Mouse (Mus musculus): ENCODE measurements around the gene Gpc4.

Gene Gpc4

GRCm38 (mm10) chrX:52151100-52151499, 14.0 kb downstream of the Gpc4 start:
- no peak for DNase-seq (ENCODE audit: low read depth, low spot score)

GRCm38 (mm10) chrX:52145563-52145962, 19.5 kb downstream of the Gpc4 start:
- DNase-seq (ENCODE audit: low read depth, low spot score): no peak

GRCm38 (mm10) chrX:52144491-52144890, 20.6 kb downstream of the Gpc4 start:
- DNase-seq (ENCODE audit: low read depth, low spot score): no peak

- no peak for DNase-seq (ENCODE audit: low read depth, low spot score)
Measured at GRCm38 (mm10) chrX:52140316-52140715, 24.7 kb downstream of the Gpc4 start.

GRCm38 (mm10) chrX:52138461-52139075, 26.5 kb downstream of the Gpc4 start:
- no peak for DNase-seq (ENCODE audit: low read depth, low spot score)

- DNase-seq (ENCODE audit: low read depth, low spot score): no peak
Measured at GRCm38 (mm10) chrX:52138033-52138432, 27.0 kb downstream of the Gpc4 start.

GRCm38 (mm10) chrX:52136525-52136924, 28.5 kb downstream of the Gpc4 start:
- no peak for DNase-seq (ENCODE audit: low read depth, low spot score)

GRCm38 (mm10) chrX:52129604-52130003, 35.4 kb downstream of the Gpc4 start:
- no peak for DNase-seq (ENCODE audit: low read depth, low spot score)

- DNase-seq (ENCODE audit: low read depth, low spot score): no peak
Measured at GRCm38 (mm10) chrX:52128794-52129193, 36.3 kb downstream of the Gpc4 start.

- no peak for DNase-seq (ENCODE audit: low read depth, low spot score)
Measured at GRCm38 (mm10) chrX:52113651-52114050, 51.4 kb downstream of the Gpc4 start.

GRCm38 (mm10) chrX:52109663-52110062, 55.4 kb downstream of the Gpc4 start:
- no peak for DNase-seq (ENCODE audit: low read depth, low spot score)

- no peak for DNase-seq (ENCODE audit: low read depth, low spot score)
Measured at GRCm38 (mm10) chrX:52108966-52109365, 56.1 kb downstream of the Gpc4 start.

- no peak for DNase-seq (ENCODE audit: low read depth, low spot score)
Measured at GRCm38 (mm10) chrX:52103771-52104170, 61.3 kb downstream of the Gpc4 start.

GRCm38 (mm10) chrX:52101940-52102339, 63.1 kb downstream of the Gpc4 start:
- DNase-seq (ENCODE audit: low read depth, low spot score): no peak

- DNase-seq (ENCODE audit: low read depth, low spot score): no peak
Measured at GRCm38 (mm10) chrX:52101445-52101844, 63.6 kb downstream of the Gpc4 start.

- DNase-seq (ENCODE audit: low read depth, low spot score): no peak
Measured at GRCm38 (mm10) chrX:52087726-52088348, 77.2 kb downstream of the Gpc4 start.

- no peak for DNase-seq (ENCODE audit: low read depth, low spot score)
Measured at GRCm38 (mm10) chrX:52086885-52087573, 78.0 kb downstream of the Gpc4 start.

GRCm38 (mm10) chrX:52083557-52083956, 81.5 kb downstream of the Gpc4 start:
- DNase-seq (ENCODE audit: low read depth, low spot score): no peak

GRCm38 (mm10) chrX:52072410-52072809, 92.6 kb downstream of the Gpc4 start:
- no peak for DNase-seq (ENCODE audit: low read depth, low spot score)

- no peak for DNase-seq (ENCODE audit: low read depth, low spot score)
Measured at GRCm38 (mm10) chrX:52053416-52053815, 111.6 kb downstream of the Gpc4 start.

GRCm38 (mm10) chrX:52052011-52052410, 113.0 kb downstream of the Gpc4 start:
- DNase-seq (ENCODE audit: low read depth, low spot score): no peak

GRCm38 (mm10) chrX:52050941-52051340, 114.1 kb downstream of the Gpc4 start:
- DNase-seq (ENCODE audit: low read depth, low spot score): no peak

GRCm38 (mm10) chrX:52039875-52040274, 125.2 kb downstream of the Gpc4 start:
- DNase-seq (ENCODE audit: low read depth, low spot score): no peak

Data from CD4-positive helper T cell, adult 2 months (primary cell).